Mouse (Mus musculus) midbrain, embryonic 11.5 days (tissue): ENCODE data around the gene Eral1. TPM values are rescaled to one million over a fixed set of nuclear protein-coding genes. Genes with fewer than 3 reads are reported as not detected.
"Not testable (repeated sequence)": the region's sequence is repeated elsewhere in the genome, so short reads cannot be mapped to it uniquely, and the experiment has no call there.

ENCODE experiments used
- ATAC-seq: fragments of 200-750 bp; cut with Nextera tagmentation; 2 replicates; pipeline ENCODE4 v1.8.0; 2017; ENCODE audit warnings: moderate TSS enrichment, moderate library complexity; ENCODE audit not compliant: low FRiP score
- DNase-seq: peaks from one replicate; pipeline ENCODE4 v3.0.0; 2015; ENCODE audit warnings: low spot score; ENCODE audit errors: missing footprints
- H3K27ac ChIP-seq: fragments of 300-500 bp; sonication (generic); 2 replicates; pipeline ENCODE4 v1.5.1; 2014; ENCODE audit warnings: low read depth, low read length
- H3K27me3 ChIP-seq: fragments of 300-500 bp; sonication (generic); 2 replicates; pipeline ENCODE4 v1.6.1; 2014; ENCODE audit warnings: mild to moderate bottlenecking, low read length, moderate library complexity, mixed read lengths; ENCODE audit not compliant: control insufficient read depth, insufficient read depth
- H3K36me3 ChIP-seq: fragments of 300-500 bp; sonication (generic); 2 replicates; pipeline ENCODE4 v1.6.1; 2014; ENCODE audit warnings: mild to moderate bottlenecking, low read length, moderate library complexity, mixed read lengths; ENCODE audit not compliant: control insufficient read depth, insufficient read depth
- H3K4me1 ChIP-seq: fragments of 300-500 bp; sonication (generic); 2 replicates; pipeline ENCODE4 v1.6.1; 2014; ENCODE audit warnings: low read length; ENCODE audit not compliant: control insufficient read depth, insufficient read depth
- H3K4me2 ChIP-seq: fragments of 300-500 bp; sonication (generic); 2 replicates; pipeline ENCODE4 v1.6.1; 2014; ENCODE audit warnings: mild to moderate bottlenecking, moderate library complexity
- H3K4me3 ChIP-seq: fragments of 300-500 bp; sonication (generic); 2 replicates; pipeline ENCODE4 v1.5.1; 2014; ENCODE audit warnings: low read depth, low read length
- H3K9ac ChIP-seq: fragments of 300-500 bp; sonication (generic); 2 replicates; pipeline ENCODE4 v1.6.1; 2014; ENCODE audit warnings: low read length
- H3K9me3 ChIP-seq: fragments of 300-500 bp; sonication (generic); 2 replicates; pipeline ENCODE4 v1.6.1; 2016; ENCODE audit warnings: low read length; ENCODE audit not compliant: control insufficient read depth
- WGBS: fragments of 180-500 bp; shearing (Covaris S2); extraction: QIAGEN DNeasy Blood & Tissue Kit; methylation state at CpG from one replicate; pipeline ENCODE4 v1.1.7; 2014; 5-methylcytosine and 5-hydroxymethylcytosine counted together
- polyA plus RNA-seq: library from polyadenylated mRNA; unstranded; fragments of >200 nt; fragmentation: Nextera tagmentation; extraction: Ambion mirVana; gene quantifications from 2 replicates; pipeline ENCODE4 v1.2.1, GENCODE M21; 2014

Gene Eral1
- polyA plus RNA-seq, 1 experiment from 2014 or later = 39.0 TPM

DNA sequence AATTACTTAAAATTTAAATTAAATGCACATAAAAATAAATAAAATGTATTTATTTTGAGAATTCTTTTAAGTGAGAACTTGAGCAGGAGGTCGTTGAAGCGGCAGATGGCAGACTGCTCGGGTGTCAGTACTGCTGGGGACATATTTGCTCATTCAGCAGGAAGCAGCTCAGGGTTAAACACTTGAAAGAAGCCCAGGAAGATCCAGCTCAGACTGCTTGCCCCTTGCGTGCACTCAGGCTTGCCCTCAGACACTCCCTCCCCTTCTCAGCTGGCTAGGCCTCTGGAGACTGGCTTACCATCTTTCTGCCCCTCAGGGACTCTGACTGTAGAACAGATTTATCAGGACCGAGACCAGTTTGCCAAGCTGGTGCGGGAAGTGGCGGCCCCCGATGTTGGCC is 23.2 kb downstream of the Eral1 start:
- ATAC-seq (no peak), DNase-seq (no peak)
- H3K27me3 ChIP-seq = no peaks in the 10 kb centered on the region
- peaks cover 8% of the 10 kb centered on the region; the same call in 1 of the 2 replicates for H3K36me3 ChIP-seq
- no peak overlapping the region for H3K9ac ChIP-seq
- no peaks in the 10 kb centered on the region for H3K4me1 ChIP-seq
- H3K27ac ChIP-seq = no peak overlapping the region
- whole genome bisulfite sequencing = 79% methylated on average over 8 of the region's 8 CpGs
- no peak overlapping the region for H3K4me2 ChIP-seq
- H3K4me3 ChIP-seq = no peak overlapping the region
- no peaks in the 10 kb centered on the region for H3K9me3 ChIP-seq

DNA sequence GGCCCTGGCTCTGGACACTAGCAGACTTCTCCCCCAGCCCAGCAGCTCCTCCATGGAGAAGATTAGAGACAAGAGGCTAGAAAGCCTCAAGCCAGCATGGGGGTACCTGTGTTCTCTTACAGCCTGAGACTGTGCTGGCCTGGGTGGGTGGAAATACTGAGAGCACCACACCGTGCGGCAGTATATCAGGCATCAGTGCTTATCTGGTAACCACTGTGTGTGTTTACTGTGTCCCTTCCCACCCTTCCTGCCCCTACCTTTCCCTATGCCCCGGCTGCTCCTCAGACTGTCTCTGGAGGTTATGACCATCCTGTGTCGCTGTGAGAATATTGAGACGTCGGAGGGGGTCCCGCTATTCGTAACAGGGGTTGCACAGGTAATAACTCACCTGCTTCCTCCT is 27.1 kb downstream of the Eral1 start:
- Histone ChIP-seq H3K27me3 (no peaks in the 10 kb centered on the region), H3K9me3 (no peaks in the 10 kb centered on the region), H3K4me3 (no peak overlapping the region), H3K27ac (no peak overlapping the region), H3K4me2 (no peak overlapping the region), H3K9ac (no peak overlapping the region), H3K36me3 (peaks cover 8% of the 10 kb centered on the region; the same call in 1 of the 2 replicates), H3K4me1 (no peaks in the 10 kb centered on the region)
- 95% methylated on average over 8 of the region's 8 CpGs for WGBS
- DNase-seq = no peak
- ATAC-seq = no peak

GRCm38 (mm10) chr11:78048637-78049036 is 31.5 kb downstream of the Eral1 start:
- H3K27ac ChIP-seq, H3K9ac ChIP-seq, H3K27me3 ChIP-seq, H3K9me3 ChIP-seq, ATAC-seq, H3K4me1 ChIP-seq, H3K4me3 ChIP-seq, H3K36me3 ChIP-seq, DNase-seq, H3K4me2 ChIP-seq: not testable (repeated sequence)
- WGBS = 95% methylated on average over 2 of the region's 4 CpGs

DNA sequence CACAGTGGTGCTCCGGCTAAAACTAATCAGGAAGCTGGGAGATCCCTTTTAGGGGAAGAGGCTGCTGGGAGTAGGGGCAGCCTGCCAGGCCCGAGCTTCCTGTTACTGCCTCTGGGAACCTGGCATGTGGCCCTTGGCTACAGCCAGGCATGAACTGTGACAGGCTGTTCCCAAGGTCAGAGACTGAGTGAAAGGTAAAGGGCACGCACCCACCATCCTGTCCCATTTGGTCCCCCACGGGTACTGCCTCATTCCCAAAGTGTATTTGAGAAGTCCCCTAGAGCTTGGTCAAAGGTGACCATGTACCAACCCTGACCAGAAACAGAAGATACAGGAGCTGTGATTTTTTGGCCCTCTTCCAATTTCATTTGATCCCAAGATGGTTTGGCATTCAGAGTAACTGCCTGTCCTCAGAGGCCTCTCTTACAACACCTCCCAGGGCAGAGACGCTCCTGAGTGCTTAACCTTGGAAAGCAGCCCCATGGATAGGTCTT is 35.4 kb downstream of the Eral1 start:
- no peak for DNase-seq
- 90% methylated on average over 5 of the region's 5 CpGs for WGBS

DNA sequence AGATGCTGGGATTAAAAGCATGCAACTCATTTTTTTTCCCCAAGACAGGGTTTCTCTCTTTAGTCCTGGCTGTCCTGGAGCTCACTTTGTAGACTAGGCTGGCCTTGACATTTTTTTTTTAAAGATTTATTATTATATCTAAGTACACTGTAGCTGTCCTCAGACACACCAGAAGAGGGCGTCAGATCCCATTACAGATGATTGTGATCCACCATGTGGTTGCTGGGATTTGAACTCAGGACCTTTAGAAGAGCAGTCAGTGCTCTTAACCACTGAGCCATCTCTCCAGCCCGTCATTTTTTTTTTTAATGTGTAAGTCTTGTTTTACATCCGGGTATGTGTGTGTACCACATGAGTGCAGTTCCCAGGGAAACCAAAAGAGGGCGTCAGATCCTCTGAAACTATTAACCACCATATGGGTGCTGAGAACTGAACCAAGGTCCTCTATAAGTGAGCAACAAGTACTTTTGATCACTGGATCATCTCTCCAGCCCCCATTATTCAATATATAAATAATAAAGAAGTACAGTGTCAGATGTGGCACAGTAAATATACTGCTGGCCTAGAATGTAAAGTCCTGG is 37.8 kb downstream of the Eral1 start:
- not testable (repeated sequence) for H3K27me3 ChIP-seq, ATAC-seq, H3K9me3 ChIP-seq, H3K9ac ChIP-seq, H3K4me2 ChIP-seq, H3K4me3 ChIP-seq, H3K27ac ChIP-seq, H3K36me3 ChIP-seq, DNase-seq
- peaks cover 12% of the 10 kb centered on the region for H3K4me1 ChIP-seq
- WGBS = 89% methylated on average over 4 of the region's 4 CpGs

More for the DNA sequence above, 35.4 kb downstream of the Eral1 start:
- H3K27me3 ChIP-seq = no peaks in the 10 kb centered on the region
- no peaks in the 10 kb centered on the region for H3K9me3 ChIP-seq
- H3K4me1 ChIP-seq = no peaks in the 10 kb centered on the region
- ATAC-seq = no peak
- no peak overlapping the region for H3K9ac ChIP-seq
- no peaks in the 10 kb centered on the region for H3K36me3 ChIP-seq
- H3K4me3 ChIP-seq = no peak overlapping the region
- no peak overlapping the region for H3K4me2 ChIP-seq
- H3K27ac ChIP-seq = no peak overlapping the region

GRCm38 (mm10) chr11:78040878-78041277 is 39.3 kb downstream of the Eral1 start:
- no peak overlapping the region for H3K4me3 ChIP-seq
- H3K27ac ChIP-seq = no peak overlapping the region
- ATAC-seq (no peak), DNase-seq (no peak)
- H3K27me3 ChIP-seq = no peaks in the 10 kb centered on the region
- H3K4me1 ChIP-seq = peaks cover 12% of the 10 kb centered on the region
- H3K9ac ChIP-seq = no peak overlapping the region
- H3K4me2 ChIP-seq = no peak overlapping the region
- WGBS = 74% methylated on average over 2 of the region's 2 CpGs
- H3K36me3 ChIP-seq = no peaks in the 10 kb centered on the region
- H3K9me3 ChIP-seq = no peaks in the 10 kb centered on the region

- peaks cover 12% of the 10 kb centered on the region for H3K4me1 ChIP-seq
- peaks cover 4% of the 10 kb centered on the region; the same call in 1 of the 2 replicates for H3K36me3 ChIP-seq
- H3K4me3 ChIP-seq = peak within 1 kb of the TSS; percentile 62
- no peaks in the 10 kb centered on the region for H3K27me3 ChIP-seq
- ATAC-seq (peak; percentile 94), DNase-seq (peak; percentile 98)
- peak within 1 kb of the TSS; percentile 94 for H3K9ac ChIP-seq
- H3K9me3 ChIP-seq = no peaks in the 10 kb centered on the region
- peak within 1 kb of the TSS; percentile 70 for H3K4me2 ChIP-seq
- 4% methylated on average over 55 of the region's 55 CpGs for WGBS
- peak within 1 kb of the TSS; percentile 41; the same call in 1 of the 2 replicates for H3K27ac ChIP-seq
Measured at GRCm38 (mm10) chr11:78037831-78038752, 42.1 kb downstream of the Eral1 start, which contains the start of gene Flot2. Gene Flot2 (plus strand): TSS chr11:78037931.

- H3K4me1 ChIP-seq = peaks cover 18% of the 10 kb centered on the region
- 84% methylated on average over 10 of the region's 10 CpGs for WGBS
- H3K27me3 ChIP-seq = no peaks in the 10 kb centered on the region
- ATAC-seq = no peak
- H3K4me3 ChIP-seq = no peak overlapping the region
- H3K4me2 ChIP-seq = no peak overlapping the region
- H3K27ac ChIP-seq = no peak overlapping the region
- H3K9ac ChIP-seq = no peak overlapping the region
- peaks cover 4% of the 10 kb centered on the region; the same call in 1 of the 2 replicates for H3K36me3 ChIP-seq
- no peak for DNase-seq
- no peaks in the 10 kb centered on the region for H3K9me3 ChIP-seq
Measured at GRCm38 (mm10) chr11:78036791-78037190, 43.4 kb downstream of the Eral1 start.
